Mouse (Mus musculus): ENCODE measurements around the gene Gtpbp1. TPM values are rescaled to one million over a fixed set of nuclear protein-coding genes. Genes with fewer than 3 reads are reported as not detected.

Gtpbp1 gene
- polyA plus RNA-seq, 1 experiment: 23.6 TPM

- H3K36me3 ChIP-seq (ENCODE audit: control insufficient read depth): no peaks in the 10 kb centered on the region; the same call in 1 of the 2 replicates
- H3K4me1 ChIP-seq (ENCODE audit: control insufficient read depth): no peaks in the 10 kb centered on the region
Observed at GRCm38 (mm10) chr15:79765361-79765760, 74.7 kb downstream of the Gtpbp1 start.

DNA sequence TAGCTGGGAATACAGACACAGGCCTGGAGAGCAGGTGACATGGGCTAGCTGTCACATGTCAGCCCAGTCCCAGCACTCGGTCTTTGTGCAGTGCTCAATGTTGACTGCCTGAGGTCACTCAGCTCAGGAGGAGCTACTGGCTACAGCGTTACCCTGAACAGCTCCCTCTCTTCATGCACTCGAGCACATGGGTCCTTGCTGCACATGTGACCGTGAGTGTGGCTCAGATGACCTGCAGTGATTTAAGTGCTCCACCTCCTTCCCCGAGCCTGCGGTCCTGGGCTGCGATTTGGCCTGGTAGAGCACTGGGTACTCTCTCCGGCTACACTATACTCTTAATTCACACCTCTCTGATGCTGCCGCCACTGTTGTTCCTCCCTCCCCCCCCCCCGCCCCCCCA, 75.5 kb downstream of the Gtpbp1 start:
- no peaks in the 10 kb centered on the region for H3K4me1 ChIP-seq (ENCODE audit: control insufficient read depth)

More at GRCm38 (mm10) chr15:79765361-79765760, 74.7 kb downstream of the Gtpbp1 start:
- no peaks in the 10 kb centered on the region; the same call in 1 of the 2 replicates for H3K27me3 ChIP-seq (ENCODE audit: control insufficient read depth)
- no peak overlapping the region for H3K4me3 ChIP-seq (replicated peaks)
- no peaks in the 10 kb centered on the region for H3K9me3 ChIP-seq (ENCODE audit: control insufficient read depth, low read length)
- TF ChIP-seq TAL1 (IDR thresholded peaks at IDR 0.05; ENCODE audit: low read length) (no peak), GATA1 (IDR thresholded peaks at IDR 0.05; ENCODE audit: low read length) (no peak)

GRCm38 (mm10) chr15:79766586-79767071, 76.0 kb downstream of the Gtpbp1 start:
- no peak overlapping the region for H3K4me3 ChIP-seq (replicated peaks)
- H3K4me1 ChIP-seq (ENCODE audit: control insufficient read depth): no peaks in the 10 kb centered on the region
- no peaks in the 10 kb centered on the region for H3K9me3 ChIP-seq (ENCODE audit: control insufficient read depth, low read length)
- H3K27me3 ChIP-seq (ENCODE audit: control insufficient read depth): no peaks in the 10 kb centered on the region; the same call in 1 of the 2 replicates
- H3K36me3 ChIP-seq (ENCODE audit: control insufficient read depth): no peaks in the 10 kb centered on the region; the same call in 1 of the 2 replicates
- TF ChIP-seq GATA1 (IDR thresholded peaks at IDR 0.05; ENCODE audit: low read length): no peak
- TF ChIP-seq TAL1 (IDR thresholded peaks at IDR 0.05; ENCODE audit: low read length): no peak

More for the DNA sequence above, 75.5 kb downstream of the Gtpbp1 start:
- no peak for TF ChIP-seq GATA1 (IDR thresholded peaks at IDR 0.05; ENCODE audit: low read length)
- TF ChIP-seq TAL1 (IDR thresholded peaks at IDR 0.05; ENCODE audit: low read length): no peak
- H3K36me3 ChIP-seq (ENCODE audit: control insufficient read depth): no peaks in the 10 kb centered on the region; the same call in 1 of the 2 replicates
- no peaks in the 10 kb centered on the region for H3K9me3 ChIP-seq (ENCODE audit: control insufficient read depth, low read length)
- H3K27me3 ChIP-seq (ENCODE audit: control insufficient read depth): no peaks in the 10 kb centered on the region; the same call in 1 of the 2 replicates
- no peak overlapping the region for H3K4me3 ChIP-seq (replicated peaks)

GRCm38 (mm10) chr15:79767327-79767961, 76.8 kb downstream of the Gtpbp1 start:
- no peak for TF ChIP-seq TAL1 (IDR thresholded peaks at IDR 0.05; ENCODE audit: low read length)
- no peak for TF ChIP-seq GATA1 (IDR thresholded peaks at IDR 0.05; ENCODE audit: low read length)
- no peak overlapping the region for H3K4me3 ChIP-seq (replicated peaks)

DNA sequence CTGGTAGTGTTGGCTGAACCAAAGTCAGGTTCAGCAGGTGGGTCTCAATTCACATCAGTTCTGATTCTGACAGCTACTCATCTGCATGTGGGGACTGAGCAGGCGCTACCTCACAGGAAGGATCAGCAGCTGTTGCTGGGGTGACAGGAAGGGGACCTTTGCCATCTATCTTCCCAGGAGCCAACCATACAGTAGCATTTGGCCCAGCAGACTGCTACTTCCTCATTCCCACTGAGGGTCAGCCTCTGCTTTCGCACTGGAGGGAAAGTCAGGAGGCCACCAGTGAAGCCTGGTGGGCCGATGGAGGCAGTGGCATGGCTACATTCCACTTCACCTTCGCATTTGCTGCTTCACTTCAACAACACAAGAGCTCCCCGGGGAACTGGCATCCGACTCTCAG, 77.7 kb downstream of the Gtpbp1 start:
- no peaks in the 10 kb centered on the region; the same call in 1 of the 2 replicates for H3K36me3 ChIP-seq (ENCODE audit: control insufficient read depth)

More at GRCm38 (mm10) chr15:79767327-79767961, 76.8 kb downstream of the Gtpbp1 start:
- no peaks in the 10 kb centered on the region for H3K4me1 ChIP-seq (ENCODE audit: control insufficient read depth)
- no peaks in the 10 kb centered on the region; the same call in 1 of the 2 replicates for H3K27me3 ChIP-seq (ENCODE audit: control insufficient read depth)
- no peaks in the 10 kb centered on the region for H3K9me3 ChIP-seq (ENCODE audit: control insufficient read depth, low read length)
- no peaks in the 10 kb centered on the region; the same call in 1 of the 2 replicates for H3K36me3 ChIP-seq (ENCODE audit: control insufficient read depth)

GRCm38 (mm10) chr15:79770629-79771240, 80.1 kb downstream of the Gtpbp1 start:
- no peaks in the 10 kb centered on the region for H3K9me3 ChIP-seq (ENCODE audit: control insufficient read depth, low read length)
- peaks cover 22% of the 10 kb centered on the region for H3K4me1 ChIP-seq (ENCODE audit: control insufficient read depth)
- peaks cover 6% of the 10 kb centered on the region for H3K27me3 ChIP-seq (ENCODE audit: control insufficient read depth)
- TF ChIP-seq TAL1 (IDR thresholded peaks at IDR 0.05; ENCODE audit: low read length) (no peak), GATA1 (IDR thresholded peaks at IDR 0.05; ENCODE audit: low read length) (no peak)
- H3K4me3 ChIP-seq (replicated peaks): no peak overlapping the region
- H3K36me3 ChIP-seq (ENCODE audit: control insufficient read depth): no peaks in the 10 kb centered on the region

More for the DNA sequence above, 77.7 kb downstream of the Gtpbp1 start:
- H3K9me3 ChIP-seq (ENCODE audit: control insufficient read depth, low read length): no peaks in the 10 kb centered on the region
- H3K4me1 ChIP-seq (ENCODE audit: control insufficient read depth): peaks cover under 1% of the 10 kb centered on the region
- no peak overlapping the region for H3K4me3 ChIP-seq (replicated peaks)
- H3K27me3 ChIP-seq (ENCODE audit: control insufficient read depth): no peaks in the 10 kb centered on the region; the same call in 1 of the 2 replicates
- TF ChIP-seq GATA1 (IDR thresholded peaks at IDR 0.05; ENCODE audit: low read length): no peak
- no peak for TF ChIP-seq TAL1 (IDR thresholded peaks at IDR 0.05; ENCODE audit: low read length)

Other genes with a start within 250 kb of the Gtpbp1 start
- 0.17 and 0.22 TPM in 2 replicates for gene Csnk1e, start 235.3 kb upstream of the Gtpbp1 start, polyA plus RNA-seq (2012)
- gene Kcnj4, start 185.6 kb upstream of the Gtpbp1 start, polyA plus RNA-seq (2012): not detected in 2 replicates
- not detected in 2 replicates for gene Kdelr3, start 174.4 kb upstream of the Gtpbp1 start, polyA plus RNA-seq (2012)
- 1.6 and 2.4 TPM in 2 replicates for gene Ddx17, start 144.1 kb upstream of the Gtpbp1 start, polyA plus RNA-seq (2012)
- gene Dmc1, start 85.7 kb upstream of the Gtpbp1 start, polyA plus RNA-seq (2012): not detected in 2 replicates
- not detected in 2 replicates for gene Fam227a, start 31.9 kb upstream of the Gtpbp1 start, polyA plus RNA-seq (2012)
- 5.9 and 7.1 TPM in 2 replicates for gene Cby1, start 31.6 kb upstream of the Gtpbp1 start, polyA plus RNA-seq (2012)
- 12.2 and 13.5 TPM in 2 replicates for gene Tomm22, start 20.0 kb upstream of the Gtpbp1 start, polyA plus RNA-seq (2012)
- gene Josd1, start 2.9 kb upstream of the Gtpbp1 start, polyA plus RNA-seq (2012): 1.8 and 2.5 TPM in 2 replicates
- 2.8 and 4.2 TPM in 2 replicates for gene Sun2, start 51.7 kb downstream of the Gtpbp1 start, polyA plus RNA-seq (2012)
- gene Dnal4, start 87.0 kb downstream of the Gtpbp1 start, polyA plus RNA-seq (2012): 0.69 and 1.1 TPM in 2 replicates
- not detected in 2 replicates for gene Nptxr, start 113.9 kb downstream of the Gtpbp1 start, polyA plus RNA-seq (2012)
- not detected in 2 replicates for gene Npcd, start 143.4 kb downstream of the Gtpbp1 start, polyA plus RNA-seq (2012)
- gene Cbx6, start 143.8 kb downstream of the Gtpbp1 start, polyA plus RNA-seq (2012): 2.7 and 4.0 TPM in 2 replicates
- 0.03 and 0.07 TPM in 2 replicates for gene Apobec3, start 200.8 kb downstream of the Gtpbp1 start, polyA plus RNA-seq (2012)

Data from erythroblast, embryonic 14.5 days (primary cell).